Mouse (Mus musculus) v-Abl transformed pro-B cells (cell line): ENCODE results near the gene Foxe1.

ENCODE experiments used
- in situ Hi-C, 2 experiments: fragments of 400-800 bp; cut with MboI; formaldehyde crosslinking; loops; one replicate each; pipeline ENCODE4 v1.15.1; 2025; ENCODE audit not compliant: unreplicated experiment in 2 of 2

The Foxe1 gene

GRCm38 (mm10) chr4:46390390-46390970 is 47.1 kb downstream of the Foxe1 start:
- in situ Hi-C loops = loop anchor here in 1 of 2 experiments (5.0 kb wide), 2 partner anchors 67 to 262 kb away; partner anchors contain the start of gene Tbc1d2

- in situ Hi-C loops = loop anchor here in 1 of 2 experiments (5.0 kb wide), 2 partner anchors 63 to 258 kb away; partner anchors contain the start of gene Tbc1d2
Measured at GRCm38 (mm10) chr4:46394388-46394787, 51.0 kb downstream of the Foxe1 start.

GRCm38 (mm10) chr4:46395736-46396135 is 52.3 kb downstream of the Foxe1 start:
- in situ Hi-C loops = loop anchor here in 1 of 2 experiments (5.0 kb wide), 1 partner anchor 52 kb away; no protein-coding TSS in a partner anchor
